Mouse (Mus musculus) embryonic fibroblast, embryonic 13.5 days (primary cell): ENCODE measurements around the gene Kcnk10. TPM values are rescaled to one million over a fixed set of nuclear protein-coding genes. Genes with fewer than 3 reads are reported as not detected.

Experiments used
- H3K27ac ChIP-seq: 2 replicates; pipeline ENCODE4 v1.5.1; 2012; ENCODE audit warnings: low read length, control low read depth, inconsistent platforms; ENCODE audit not compliant: insufficient read depth
- H3K4me1 ChIP-seq: 2 replicates; pipeline ENCODE4 v1.6.1; 2011; ENCODE audit warnings: low read length; ENCODE audit not compliant: control insufficient read depth, insufficient read depth
- H3K4me3 ChIP-seq: 2 replicates; pipeline ENCODE4 v1.5.1; 2011; ENCODE audit warnings: mild to moderate bottlenecking, control low read depth, low read length; ENCODE audit not compliant: insufficient read depth
- CTCF ChIP-seq: IDR thresholded peaks from 2 replicates; pipeline ENCODE4 v1.5.1; 2011; ENCODE audit warnings: mild to moderate bottlenecking, control low read depth, low read length, moderate library complexity, borderline replicate concordance; ENCODE audit not compliant: insufficient read depth
- POLR2A ChIP-seq: IDR thresholded peaks from 2 replicates; pipeline ENCODE4 v1.6.1; 2011; ENCODE audit warnings: low read depth, mild to moderate bottlenecking, control low read depth, low read length, moderate library complexity
- polyA plus RNA-seq: library from polyadenylated mRNA; stranded (reverse); fragments of >200 nt; gene quantifications from 2 replicates; pipeline ENCODE4 v1.2.4, GENCODE M21; 2011; ENCODE audit warnings: low read depth; ENCODE audit not compliant: missing spikeins, insufficient read length

Kcnk10 gene
- polyA plus RNA-seq, 1 experiment, result 0.18 TPM

DNA sequence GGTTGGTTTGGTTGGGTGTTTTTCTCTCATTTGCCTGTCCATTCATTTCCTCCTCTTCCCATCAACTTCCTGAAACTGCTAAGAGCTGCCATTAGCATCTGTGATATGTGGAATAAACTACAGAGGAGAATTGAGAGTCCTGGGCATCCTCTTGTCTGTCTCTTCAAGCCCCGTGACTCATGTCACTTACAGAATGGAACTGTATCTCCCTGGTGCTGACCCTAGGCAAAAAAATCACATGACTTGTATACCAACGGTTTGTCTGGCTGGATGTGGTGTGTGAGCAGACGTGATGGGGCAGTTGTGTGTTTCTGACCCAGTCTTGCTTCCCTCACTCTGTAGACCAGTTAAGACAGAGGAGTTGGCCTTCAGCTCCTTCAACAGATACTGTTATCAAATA, 134.4 kb downstream of the Kcnk10 start:
- Histone ChIP-seq H3K27ac (no peak overlapping the region), H3K4me3 (no peak overlapping the region), H3K4me1 (no peaks in the 10 kb centered on the region)
- TF ChIP-seq CTCF (no peak), POLR2A (no peak)

DNA sequence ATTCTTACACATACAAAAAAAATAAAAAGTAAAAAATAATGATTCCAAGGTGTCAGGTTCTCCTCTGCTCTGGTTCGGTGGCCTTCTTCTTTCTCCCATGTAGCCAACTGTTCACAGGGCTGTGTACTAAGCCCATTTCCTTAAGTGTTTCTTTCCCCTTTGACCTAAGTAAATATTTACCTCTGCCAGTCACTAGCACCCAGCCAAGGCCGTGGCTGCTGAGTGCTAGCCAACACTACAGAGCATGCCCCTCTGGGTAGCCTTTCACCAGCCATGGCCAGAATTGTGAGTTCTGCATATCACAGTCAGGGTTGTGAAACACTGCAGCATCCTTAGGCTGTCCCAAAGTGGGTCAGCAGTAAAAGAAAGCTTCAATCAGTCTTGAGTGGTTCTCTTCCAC, 140.0 kb downstream of the Kcnk10 start:
- Histone ChIP-seq H3K4me3 (no peak overlapping the region), H3K27ac (no peak overlapping the region), H3K4me1 (no peaks in the 10 kb centered on the region)
- TF ChIP-seq POLR2A (no peak), CTCF (no peak)

DNA sequence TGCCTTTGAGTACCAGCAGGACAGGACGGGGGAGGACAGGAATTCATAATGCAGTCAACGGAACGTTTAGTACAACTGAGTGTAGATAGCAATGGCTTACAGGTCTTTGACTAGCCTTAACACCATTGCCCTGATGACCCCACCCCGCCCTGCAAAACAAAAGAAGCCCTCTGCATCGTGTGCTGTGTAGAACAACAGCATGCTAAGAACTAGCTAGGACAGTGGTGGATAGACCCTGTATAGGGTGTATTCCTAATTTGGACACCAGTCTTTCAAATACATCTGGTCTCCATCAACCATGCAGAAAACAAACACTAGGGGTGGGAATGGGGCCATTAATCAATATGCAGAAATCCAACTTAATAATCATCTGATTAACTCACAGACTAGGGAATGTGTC, 147.4 kb downstream of the Kcnk10 start:
- TF ChIP-seq POLR2A (no peak), CTCF (no peak)
- Histone ChIP-seq H3K4me3 (no peak overlapping the region), H3K27ac (no peak overlapping the region), H3K4me1 (no peaks in the 10 kb centered on the region)

DNA sequence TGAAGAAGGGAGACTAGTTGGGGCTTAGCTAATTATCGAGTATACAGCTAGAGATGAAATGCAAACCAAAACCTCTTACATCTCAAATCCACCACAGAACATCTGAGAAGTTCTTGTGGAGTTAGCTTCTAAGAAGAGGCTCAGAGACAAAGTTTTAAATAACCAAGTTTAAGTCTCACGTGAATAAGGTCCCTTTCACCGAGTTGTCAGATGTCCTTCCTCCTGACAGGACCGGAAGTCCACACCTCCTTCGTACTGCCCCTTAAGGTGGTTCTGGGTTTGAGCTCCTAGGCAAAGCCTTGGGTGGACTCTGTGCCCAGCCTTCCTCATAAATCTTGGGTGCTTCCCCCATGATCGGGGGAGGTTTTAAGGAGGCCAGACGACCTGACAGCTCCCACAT, 156.8 kb downstream of the Kcnk10 start:
- TF ChIP-seq CTCF (no peak), POLR2A (no peak)
- Histone ChIP-seq H3K4me1 (no peaks in the 10 kb centered on the region), H3K27ac (no peak overlapping the region), H3K4me3 (no peak overlapping the region)

DNA sequence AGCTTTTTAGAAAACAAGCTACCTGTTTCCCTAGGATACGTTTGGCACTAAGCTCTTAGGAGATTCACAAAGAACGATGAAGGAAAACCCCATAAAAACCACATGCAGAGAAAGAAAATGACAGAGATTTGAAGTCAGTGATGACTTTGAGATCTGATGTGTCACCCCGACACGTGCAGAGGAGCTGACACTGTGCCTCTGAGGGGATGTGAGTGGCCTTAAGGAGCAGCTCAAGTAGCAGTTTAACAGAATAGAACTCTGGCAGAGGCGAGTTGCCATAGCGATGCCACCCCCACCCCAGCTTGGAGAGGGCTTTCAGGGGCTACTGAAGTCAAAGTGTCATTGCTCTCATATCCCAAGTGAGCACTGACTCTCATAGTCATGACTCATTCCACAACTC, 158.3 kb downstream of the Kcnk10 start:
- no peak overlapping the region for H3K4me3 ChIP-seq
- TF ChIP-seq POLR2A (no peak), CTCF (no peak)
- H3K4me1 ChIP-seq, result no peaks in the 10 kb centered on the region
- H3K27ac ChIP-seq, result no peak overlapping the region

DNA sequence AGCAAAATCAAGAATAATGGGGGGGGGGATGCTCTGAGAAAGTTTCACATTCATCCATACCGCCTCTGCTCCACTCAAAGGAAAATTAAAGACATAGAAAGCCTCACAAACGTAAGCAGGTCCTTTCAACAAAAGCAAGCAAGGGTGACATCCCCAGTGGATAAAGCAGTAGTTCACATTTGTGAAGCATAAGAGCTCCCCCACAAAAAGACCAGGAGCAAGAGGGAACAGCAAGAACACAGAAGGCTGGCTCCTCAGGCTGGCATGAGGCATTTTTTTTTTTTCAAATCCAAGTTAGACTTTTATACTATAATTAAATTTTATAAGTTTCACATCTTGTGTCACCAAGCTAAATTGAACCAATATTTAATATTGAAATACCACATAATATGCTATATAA, 168.5 kb downstream of the Kcnk10 start:
- TF ChIP-seq POLR2A (no peak), CTCF (no peak)
- H3K27ac ChIP-seq, result no peak overlapping the region
- no peak overlapping the region for H3K4me3 ChIP-seq
- no peaks in the 10 kb centered on the region for H3K4me1 ChIP-seq

DNA sequence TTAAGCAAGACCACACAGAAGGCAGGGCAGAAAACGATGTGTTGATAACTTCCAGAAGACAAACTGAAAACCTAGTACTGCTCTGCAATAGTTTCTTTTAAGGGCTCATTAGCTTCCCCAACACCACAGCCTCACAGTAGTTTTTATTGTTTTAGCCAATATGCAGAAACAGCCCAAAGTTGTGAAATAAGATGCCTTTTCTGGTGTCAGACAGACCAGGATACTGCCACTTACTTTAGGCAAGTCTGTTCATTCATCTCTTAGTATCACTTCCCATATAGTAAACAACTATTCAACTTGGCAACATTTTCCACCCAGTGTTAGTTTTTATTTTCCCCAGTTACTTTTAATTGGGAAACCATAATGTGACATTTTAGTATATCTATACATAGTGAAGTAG, 171.5 kb downstream of the Kcnk10 start:
- Histone ChIP-seq H3K4me3 (no peak overlapping the region), H3K27ac (no peak overlapping the region), H3K4me1 (no peaks in the 10 kb centered on the region)
- no peak for TF ChIP-seq CTCF
- no peak for TF ChIP-seq POLR2A

DNA sequence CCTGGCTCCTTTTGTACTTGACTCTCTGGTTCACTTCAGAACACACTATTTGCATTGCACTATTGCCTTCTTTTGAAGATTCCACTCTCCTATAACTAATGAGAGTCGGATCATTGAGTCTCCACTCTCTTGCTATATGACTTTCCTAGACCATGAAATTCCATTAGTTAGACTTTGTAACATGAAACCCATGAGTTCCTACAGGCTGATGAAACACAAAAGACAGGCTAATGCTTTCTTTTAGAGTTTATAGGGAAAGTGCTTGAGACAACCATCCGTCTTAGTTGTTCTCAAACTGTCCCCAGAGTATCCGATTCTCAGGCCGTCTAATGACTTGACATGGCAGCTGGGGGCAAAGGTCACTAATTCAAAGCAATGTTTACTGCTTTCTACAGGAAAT, 172.0 kb downstream of the Kcnk10 start:
- Histone ChIP-seq H3K4me3 (no peak overlapping the region), H3K4me1 (no peaks in the 10 kb centered on the region), H3K27ac (no peak overlapping the region)
- TF ChIP-seq CTCF, result no peak
- no peak for TF ChIP-seq POLR2A

DNA sequence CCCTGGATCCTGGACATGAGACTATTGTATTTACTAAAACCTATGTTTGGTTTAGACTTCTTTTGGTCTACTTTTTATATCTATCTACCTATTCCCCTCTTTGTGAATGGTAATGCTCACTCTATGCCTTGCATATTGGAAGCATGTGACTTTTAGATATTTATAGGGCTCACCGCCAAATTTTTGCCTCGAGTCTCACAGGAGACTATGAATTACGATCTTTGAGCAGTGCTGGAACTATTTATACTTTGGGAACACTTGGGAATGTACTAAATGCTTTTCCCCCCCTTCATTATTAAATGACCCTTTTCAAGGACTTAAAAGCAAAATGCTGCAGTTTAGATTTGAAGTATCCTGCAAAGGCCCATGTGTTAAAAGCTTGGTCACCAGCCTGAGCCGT, 181.5 kb downstream of the Kcnk10 start:
- no peak for TF ChIP-seq CTCF
- TF ChIP-seq POLR2A, result no peak
- H3K27ac ChIP-seq, result no peak overlapping the region
- H3K4me1 ChIP-seq, result no peaks in the 10 kb centered on the region
- no peak overlapping the region for H3K4me3 ChIP-seq

DNA sequence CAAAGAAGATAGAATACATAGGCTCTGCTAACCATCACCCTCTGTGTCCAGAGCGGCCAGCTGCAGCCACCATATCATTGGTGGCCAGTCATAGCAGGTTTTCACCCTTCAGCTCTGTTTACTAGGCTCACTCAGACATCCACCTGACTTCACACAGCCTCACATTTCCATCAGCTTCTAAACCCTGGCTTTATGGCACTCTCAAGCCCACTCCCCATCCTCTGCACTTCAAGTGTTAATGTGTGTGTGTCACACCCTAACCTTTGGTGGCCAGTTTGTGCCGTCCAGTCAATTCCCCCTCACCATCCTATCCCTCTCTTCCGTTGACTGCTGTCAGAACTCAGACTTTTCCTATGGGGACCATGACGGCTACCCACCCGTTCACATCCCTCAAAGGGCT, 184.0 kb downstream of the Kcnk10 start:
- TF ChIP-seq CTCF (no peak), POLR2A (no peak)
- Histone ChIP-seq H3K27ac (no peak overlapping the region), H3K4me3 (no peak overlapping the region), H3K4me1 (no peaks in the 10 kb centered on the region)

DNA sequence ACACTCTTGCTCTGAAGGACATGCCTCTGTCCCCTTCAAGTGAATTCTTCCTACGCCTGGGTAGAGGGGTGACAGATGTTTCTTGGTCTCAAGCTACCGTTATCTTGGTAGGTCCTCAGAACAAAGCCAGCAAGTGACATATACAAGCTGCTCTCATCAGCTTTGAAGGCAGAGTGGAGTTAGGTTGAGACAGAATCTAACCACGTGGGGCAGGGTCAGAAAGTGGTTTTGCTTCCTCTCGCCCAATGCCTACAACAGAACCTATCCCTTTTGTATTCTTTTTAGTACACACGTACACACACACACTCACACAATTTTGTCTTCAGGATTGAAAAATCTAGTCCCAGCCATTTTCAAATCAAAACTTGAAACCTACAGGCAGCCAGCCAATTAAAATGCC, 186.8 kb downstream of the Kcnk10 start:
- Histone ChIP-seq H3K4me1 (no peaks in the 10 kb centered on the region), H3K27ac (no peak overlapping the region), H3K4me3 (no peak overlapping the region)
- no peak for TF ChIP-seq CTCF
- no peak for TF ChIP-seq POLR2A
